Mouse (Mus musculus) limb, embryonic 15.5 days (tissue): ENCODE measurements around the gene Bbs5. TPM values are rescaled to one million over a fixed set of nuclear protein-coding genes. Genes with fewer than 3 reads are reported as not detected.
A peak's percentile ranks its signal among the peaks of the same experiment; 100 is the strongest.
"Not testable (repeated sequence)": the region's sequence is repeated elsewhere in the genome, so short reads cannot be mapped to it uniquely, and the experiment has no call there.

Source experiments
- ATAC-seq: fragments of 200-750 bp; cut with Nextera tagmentation; 2 replicates; pipeline ENCODE4 v1.8.0; 2017; ENCODE audit warnings: low read depth, moderate TSS enrichment; ENCODE audit not compliant: insufficient number of reproducible peaks, low FRiP score, low TSS enrichment
- H3K27ac ChIP-seq: fragments of 300-500 bp; sonication (generic); 2 replicates; pipeline ENCODE4 v1.5.1; 2015; ENCODE audit warnings: moderate library complexity, mild to moderate bottlenecking, inconsistent platforms
- H3K27me3 ChIP-seq: fragments of 300-500 bp; sonication (generic); 2 replicates; pipeline ENCODE4 v1.6.1; 2015; ENCODE audit warnings: inconsistent platforms
- H3K36me3 ChIP-seq: fragments of 300-500 bp; sonication (generic); 2 replicates; pipeline ENCODE4 v1.6.1; 2015; ENCODE audit warnings: inconsistent platforms
- H3K4me1 ChIP-seq: fragments of 300-500 bp; sonication (generic); 2 replicates; pipeline ENCODE4 v1.6.1; 2015; ENCODE audit warnings: inconsistent platforms
- H3K4me2 ChIP-seq: fragments of 300-500 bp; sonication (generic); 2 replicates; pipeline ENCODE4 v1.6.1; 2015; ENCODE audit warnings: mild to moderate bottlenecking, inconsistent platforms
- H3K4me3 ChIP-seq: fragments of 300-500 bp; sonication (generic); 2 replicates; pipeline ENCODE4 v1.5.1; 2015; ENCODE audit warnings: mild to moderate bottlenecking, inconsistent platforms
- H3K9ac ChIP-seq: fragments of 300-500 bp; sonication (generic); 2 replicates; pipeline ENCODE4 v1.6.1; 2015; ENCODE audit warnings: inconsistent platforms
- H3K9me3 ChIP-seq: fragments of 300-500 bp; sonication (generic); 2 replicates; pipeline ENCODE4 v1.6.1; 2016; ENCODE audit warnings: inconsistent platforms
- WGBS: fragments of 180-500 bp; shearing (Covaris S2); methylation state at CpG from one replicate; pipeline ENCODE4 v1.1.7; 2015; 5-methylcytosine and 5-hydroxymethylcytosine counted together
- polyA plus RNA-seq: library from polyadenylated mRNA; unstranded; fragments of >200 nt; fragmentation: Nextera tagmentation; extraction: Ambion mirVana; gene quantifications from 2 replicates; pipeline ENCODE4 v1.2.1, GENCODE M21; 2015

The Bbs5 gene
- polyA plus RNA-seq, 1 experiment from 2014 or later: 18.3 TPM

- Histone ChIP-seq H3K4me2 (peak overlapping the region; percentile 36), H3K27ac (no peak overlapping the region), H3K36me3 (no peaks in the 10 kb centered on the region), H3K27me3 (no peaks in the 10 kb centered on the region), H3K4me1 (no peaks in the 10 kb centered on the region), H3K9ac (no peak overlapping the region), H3K4me3 (peak overlapping the region; percentile 39), H3K9me3 (no peaks in the 10 kb centered on the region)
- WGBS: 8% methylated on average over 11 of the region's 11 CpGs
- no peak for ATAC-seq
Observed at GRCm38 (mm10) chr2:69635064-69635701, 11.8 kb upstream of the Bbs5 start.

- ATAC-seq: no peak
- Histone ChIP-seq H3K4me3 (no peak overlapping the region), H3K4me2 (no peak overlapping the region), H3K27me3 (no peaks in the 10 kb centered on the region), H3K4me1 (no peaks in the 10 kb centered on the region), H3K9ac (no peak overlapping the region), H3K36me3 (no peaks in the 10 kb centered on the region), H3K9me3 (no peaks in the 10 kb centered on the region), H3K27ac (no peak overlapping the region)
- WGBS: 64% methylated on average over 6 of the region's 6 CpGs
Observed at GRCm38 (mm10) chr2:69635807-69636206, 11.2 kb upstream of the Bbs5 start.

GRCm38 (mm10) chr2:69637989-69638388 is 9.0 kb upstream of the Bbs5 start:
- ATAC-seq, H3K36me3 ChIP-seq, H3K4me3 ChIP-seq, H3K9ac ChIP-seq, H3K4me2 ChIP-seq, H3K4me1 ChIP-seq, H3K9me3 ChIP-seq, H3K27me3 ChIP-seq, H3K27ac ChIP-seq: not testable (repeated sequence)
- 78% methylated on average over 7 of the region's 7 CpGs for WGBS

- H3K27ac ChIP-seq: no peak overlapping the region
- no peak for ATAC-seq
- H3K4me2 ChIP-seq: no peak overlapping the region
- no peaks in the 10 kb centered on the region for H3K4me1 ChIP-seq
- WGBS: 57% methylated on average over 10 of the region's 10 CpGs
- no peaks in the 10 kb centered on the region for H3K36me3 ChIP-seq
- no peak overlapping the region for H3K4me3 ChIP-seq
- H3K9me3 ChIP-seq: no peaks in the 10 kb centered on the region
- no peak overlapping the region for H3K9ac ChIP-seq
- no peaks in the 10 kb centered on the region for H3K27me3 ChIP-seq
Observed at GRCm38 (mm10) chr2:69640100-69640499, 6.9 kb upstream of the Bbs5 start.

- H3K4me1 ChIP-seq: peaks cover 5% of the 10 kb centered on the region
- H3K4me3 ChIP-seq: no peak overlapping the region
- no peak overlapping the region for H3K27ac ChIP-seq
- no peak for ATAC-seq
- H3K9me3 ChIP-seq: no peaks in the 10 kb centered on the region
- 88% methylated on average over 11 of the region's 11 CpGs for WGBS
- H3K9ac ChIP-seq: no peak overlapping the region
- H3K4me2 ChIP-seq: no peak overlapping the region
- no peaks in the 10 kb centered on the region for H3K27me3 ChIP-seq
- H3K36me3 ChIP-seq: no peaks in the 10 kb centered on the region
Observed at GRCm38 (mm10) chr2:69644968-69645617, 1.9 kb upstream of the Bbs5 start.

GRCm38 (mm10) chr2:69649716-69650115 is 2.7 kb downstream of the Bbs5 start:
- Histone ChIP-seq H3K4me1 (peaks cover 5% of the 10 kb centered on the region), H3K9ac (no peak overlapping the region), H3K27me3 (no peaks in the 10 kb centered on the region), H3K4me2 (no peak overlapping the region), H3K9me3 (no peaks in the 10 kb centered on the region), H3K36me3 (peaks cover 6% of the 10 kb centered on the region; the same call in 1 of the 2 replicates), H3K27ac (no peak overlapping the region), H3K4me3 (no peak overlapping the region)
- no peak for ATAC-seq
- 86% methylated on average over 5 of the region's 5 CpGs for WGBS

- WGBS: 90% methylated on average over 4 of the region's 4 CpGs
Observed at GRCm38 (mm10) chr2:69659326-69659725, 12.4 kb downstream of the Bbs5 start.

GRCm38 (mm10) chr2:69663827-69664476 is 17.0 kb downstream of the Bbs5 start:
- H3K4me3 ChIP-seq: no peak overlapping the region
- WGBS: 76% methylated on average over 13 of the region's 13 CpGs
- H3K9me3 ChIP-seq: no peaks in the 10 kb centered on the region
- no peaks in the 10 kb centered on the region for H3K4me1 ChIP-seq
- H3K27me3 ChIP-seq: no peaks in the 10 kb centered on the region
- H3K9ac ChIP-seq: no peak overlapping the region
- no peak overlapping the region for H3K27ac ChIP-seq
- no peak overlapping the region for H3K4me2 ChIP-seq
- no peak for ATAC-seq
- H3K36me3 ChIP-seq: peaks cover 32% of the 10 kb centered on the region

More at GRCm38 (mm10) chr2:69659326-69659725, 12.4 kb downstream of the Bbs5 start:
- Histone ChIP-seq H3K27me3 (no peaks in the 10 kb centered on the region), H3K4me2 (no peak overlapping the region), H3K27ac (no peak overlapping the region), H3K36me3 (peaks cover 31% of the 10 kb centered on the region), H3K4me3 (no peak overlapping the region), H3K9ac (no peak overlapping the region), H3K9me3 (no peaks in the 10 kb centered on the region), H3K4me1 (no peaks in the 10 kb centered on the region)
- no peak for ATAC-seq

- H3K4me3 ChIP-seq: no peak overlapping the region
- H3K9ac ChIP-seq: no peak overlapping the region
- H3K4me2 ChIP-seq: no peak overlapping the region
- no peaks in the 10 kb centered on the region for H3K27me3 ChIP-seq
- H3K9me3 ChIP-seq: no peaks in the 10 kb centered on the region
- H3K4me1 ChIP-seq: no peaks in the 10 kb centered on the region
- WGBS: 94% methylated on average over 4 of the region's 4 CpGs
- H3K27ac ChIP-seq: no peak overlapping the region
- H3K36me3 ChIP-seq: peaks cover 31% of the 10 kb centered on the region
- ATAC-seq: no peak
Observed at GRCm38 (mm10) chr2:69667656-69668055, 20.7 kb downstream of the Bbs5 start.

GRCm38 (mm10) chr2:69668414-69668813 is 21.4 kb downstream of the Bbs5 start:
- H3K27ac ChIP-seq: no peak overlapping the region
- no peaks in the 10 kb centered on the region for H3K27me3 ChIP-seq
- no peak for ATAC-seq
- H3K4me1 ChIP-seq: no peaks in the 10 kb centered on the region
- no peak overlapping the region for H3K4me3 ChIP-seq
- peaks cover 30% of the 10 kb centered on the region for H3K36me3 ChIP-seq
- H3K4me2 ChIP-seq: no peak overlapping the region
- 72% methylated on average over 6 of the region's 6 CpGs for WGBS
- no peaks in the 10 kb centered on the region for H3K9me3 ChIP-seq
- no peak overlapping the region for H3K9ac ChIP-seq

- H3K9me3 ChIP-seq: no peaks in the 10 kb centered on the region
- H3K36me3 ChIP-seq: peaks cover 20% of the 10 kb centered on the region
- 0 out of 2 replicates have a peak within 1 kb of the TSS, but pooled peaks have one; percentile 8 for H3K4me3 ChIP-seq
- WGBS: 73% methylated on average over 9 of the region's 9 CpGs
- ATAC-seq: no peak
- H3K27me3 ChIP-seq: no peaks in the 10 kb centered on the region
- H3K4me1 ChIP-seq: no peaks in the 10 kb centered on the region
- H3K9ac ChIP-seq: no peak within 1 kb of the TSS
- H3K27ac ChIP-seq: no peak within 1 kb of the TSS
- no peak within 1 kb of the TSS for H3K4me2 ChIP-seq
Observed at GRCm38 (mm10) chr2:69669853-69670252, 22.9 kb downstream of the Bbs5 start, which contains the start of gene Klhl41. TSS of gene Klhl41 (plus strand) at chr2:69670120.

GRCm38 (mm10) chr2:69673723-69674122 is 26.8 kb downstream of the Bbs5 start:
- no peak for ATAC-seq
- no peaks in the 10 kb centered on the region for H3K27me3 ChIP-seq
- H3K27ac ChIP-seq: peak overlapping the region; percentile 18
- H3K36me3 ChIP-seq: 0 out of 2 replicates have a peak, but pooled peaks cover 3% of the 10 kb centered on the region
- no peaks in the 10 kb centered on the region for H3K4me1 ChIP-seq
- H3K9ac ChIP-seq: no peak overlapping the region
- H3K9me3 ChIP-seq: no peaks in the 10 kb centered on the region
- WGBS: 72% methylated on average over 5 of the region's 5 CpGs
- no peak overlapping the region for H3K4me2 ChIP-seq
- no peak overlapping the region for H3K4me3 ChIP-seq
